Mouse (Mus musculus): ENCODE measurements around the gene Rab7b. TPM values are rescaled to one million over a fixed set of nuclear protein-coding genes. Genes with fewer than 3 reads are reported as not detected.

Rab7b gene
- total RNA-seq, 2 experiments from 2014 or later, result 13.2 to 13.3 TPM

DNA sequence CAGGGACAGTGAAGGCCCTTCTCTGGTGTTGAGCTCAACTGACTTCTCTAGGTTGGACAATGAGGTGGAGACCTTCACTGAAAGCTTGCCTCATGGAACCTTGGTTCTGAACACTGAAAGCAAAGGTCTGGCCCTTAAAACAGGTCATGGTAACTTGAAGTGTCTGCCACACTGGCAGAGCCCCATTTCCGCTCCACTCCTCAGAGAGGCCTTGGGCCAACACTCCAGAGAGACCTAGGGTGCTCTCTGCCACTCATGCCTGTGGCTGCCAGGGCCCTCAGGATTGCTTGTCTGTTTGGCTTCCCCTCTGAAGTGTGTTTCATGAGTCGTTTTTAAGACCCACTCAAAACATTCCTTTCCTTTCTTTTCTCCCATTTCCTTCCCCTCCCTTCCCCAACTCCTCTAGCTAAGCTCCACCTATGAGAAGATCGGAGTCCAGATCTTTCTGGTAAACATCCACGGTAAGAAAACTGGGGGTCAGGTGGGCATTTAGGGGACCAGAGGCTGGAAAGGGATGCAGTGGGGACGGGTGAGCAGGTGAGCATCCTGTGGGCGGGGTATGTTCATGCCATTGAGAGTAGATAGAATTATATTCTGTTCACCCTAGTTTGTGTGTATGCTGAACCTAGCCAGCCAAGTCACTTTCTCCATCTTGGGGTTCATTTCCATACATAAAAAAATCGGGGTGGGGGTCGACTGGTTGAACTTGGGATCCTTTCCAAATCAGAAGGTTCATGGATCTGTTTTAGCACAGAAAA lies 76.3 kb downstream of the Rab7b start:
- DNase-seq (ENCODE audit: low spot score in 2 of 2), result peak in 1 of 2 experiments; percentile 6

Other genes with a start within 250 kb of the Rab7b start
- gene Srgap2, start 161.3 kb upstream of the Rab7b start, total RNA-seq (2021), result 10 to 100 TPM; 66.3 to 67.7 TPM
- 1 to 10 TPM; 1.7 to 2.0 TPM for gene Fam72a, start 160.8 kb upstream of the Rab7b start, total RNA-seq (2021)
- gene Avpr1b, start 89.5 kb upstream of the Rab7b start, total RNA-seq (2021), result not detected
- 1 to 10 TPM; 1.4 to 2.1 TPM for gene Ctse, start 50.4 kb upstream of the Rab7b start, total RNA-seq (2021)
- under 1 TPM in 1 of 2 experiments, not detected in 1; 0.39 TPM for gene Slc26a9, start 55.3 kb downstream of the Rab7b start, total RNA-seq (2021)
- 1 to 10 TPM; 1.1 TPM for gene Pm20d1, start 108.7 kb downstream of the Rab7b start, total RNA-seq (2021)
- 10 to 100 TPM; 78.7 to 86.6 TPM for gene Slc41a1, start 138.8 kb downstream of the Rab7b start, total RNA-seq (2021)
- gene Rab29, start 178.5 kb downstream of the Rab7b start, total RNA-seq (2021), result 10 to 100 TPM; 12.5 to 12.7 TPM
- 100 to 1,000 TPM; 128 to 130 TPM for gene Nucks1, start 221.8 kb downstream of the Rab7b start, total RNA-seq (2021)